Comparison of ENCODE assay signal across 20 mouse cellular contexts in genomic region chr16:12925931-12926330, GRCm38 (mm10).
A peak's percentile ranks its signal among the peaks of the same experiment; 100 is the strongest.
DNase-seq lines count a peak whose midpoint lies in the region; ATAC-seq lines count a peak whose summit lies in the region.
"Had no signal": no experiment of that assay in that cellular context is flagged by ENCODE, and none has a peak within 500 bp of the region (broad histone marks: within the 10 kb centered on the region; RNA-seq: fewer than 3 reads in every experiment).

No protein-coding gene starts in this region.

- no peaks in the 10 kb centered on the region for H3K27me3 ChIP-seq in embryonic facial prominence, embryonic 10.5 days (replicated peaks; ENCODE audit: low read depth, poor library complexity, severe bottlenecking)
- H3K27me3 ChIP-seq in kidney, embryonic 16.5 days (ENCODE audit: insufficient read depth, low read length): no peaks in the 10 kb centered on the region
- H3K27me3 ChIP-seq: heart, embryonic 12.5 days; limb, embryonic 13.5 days had no signal

- no peak overlapping the region for H3K27ac ChIP-seq in embryonic facial prominence, embryonic 10.5 days (replicated peaks)
- H3K27ac ChIP-seq in kidney, embryonic 16.5 days (ENCODE audit: low read length): no peak overlapping the region
- H3K27ac ChIP-seq: forebrain, embryonic 10.5 days; limb, embryonic 13.5 days; liver, embryonic 14.5 days had no signal

- H3K9ac ChIP-seq in kidney, embryonic 16.5 days (replicated peaks; ENCODE audit: low read length): no peak overlapping the region
- H3K9ac ChIP-seq: heart, embryonic 12.5 days; limb, embryonic 13.5 days; liver, embryonic 14.5 days had no signal

- no peaks in the 10 kb centered on the region for H3K4me1 ChIP-seq in embryonic facial prominence, embryonic 10.5 days
- no peaks in the 10 kb centered on the region for H3K4me1 ChIP-seq in kidney, embryonic 16.5 days (ENCODE audit: insufficient read depth, low read length)
- H3K4me1 ChIP-seq: forebrain, embryonic 10.5 days; heart, embryonic 12.5 days; limb, embryonic 13.5 days had no signal

- H3K4me3 ChIP-seq in embryonic facial prominence, embryonic 10.5 days: no peak overlapping the region
- no peak overlapping the region for H3K4me3 ChIP-seq in kidney, embryonic 16.5 days (ENCODE audit: low read length)
- H3K4me3 ChIP-seq: forebrain, embryonic 10.5 days; heart, embryonic 12.5 days; limb, embryonic 13.5 days had no signal

- H3K4me2 ChIP-seq in kidney, embryonic 16.5 days (replicated peaks; ENCODE audit: low read depth, low read length): no peak overlapping the region
- H3K4me2 ChIP-seq: heart, embryonic 12.5 days; limb, embryonic 13.5 days had no signal

- no peaks in the 10 kb centered on the region for H3K9me3 ChIP-seq in embryonic facial prominence, embryonic 10.5 days
- H3K9me3 ChIP-seq in kidney, embryonic 16.5 days (ENCODE audit: low read length): no peaks in the 10 kb centered on the region
- H3K9me3 ChIP-seq: forebrain, embryonic 10.5 days; heart, embryonic 12.5 days; limb, embryonic 13.5 days had no signal

- intact Hi-C loops in left cerebral cortex, postnatal 4 days (cut with DNase I): no loop called here

- no peaks in the 10 kb centered on the region for H3K36me3 ChIP-seq in embryonic facial prominence, embryonic 10.5 days (replicated peaks)
- no peaks in the 10 kb centered on the region for H3K36me3 ChIP-seq in kidney, embryonic 16.5 days (ENCODE audit: insufficient read depth, low read length)
- H3K36me3 ChIP-seq: forebrain, embryonic 10.5 days; heart, embryonic 12.5 days; limb, embryonic 13.5 days had no signal

- 88% methylated on average over 9 of the region's 9 CpGs for WGBS in embryonic facial prominence, embryonic 10.5 days
- WGBS in kidney, embryonic 16.5 days: 79% methylated on average over 9 of the region's 9 CpGs

- peak; percentile 48 for DNase-seq in left cerebral cortex, adult 11 months (ENCODE audit: low spot score)
- DNase-seq in left cerebral cortex, postnatal 4 days: no peak
- peak; percentile 48 for DNase-seq in layer of hippocampus, adult 9-11 months
- peak; percentile 57 for DNase-seq in right cerebral cortex, adult 18-20 months
- no peak for DNase-seq in embryonic facial prominence, embryonic 10.5 days (ENCODE audit: low spot score)
- no peak for DNase-seq in testis, postnatal 14 days (ENCODE audit: low spot score)
- DNase-seq: adrenal gland, postnatal 36 days; cerebellum, adult 9-10 months; heart, postnatal 4 days; kidney, adult 18-20 months; kidney, postnatal 4 days; midbrain, embryonic 14.5 days; thymus, adult 2 months had no signal

- ATAC-seq in kidney, embryonic 16.5 days (ENCODE audit: low FRiP score, low TSS enrichment): no peak
- ATAC-seq: activated CD4-positive, CD25-positive, alpha-beta regulatory T cell, adult 4 months; Patski had no signal

Comparison
In these comparisons a context has a peak if more than half of its experiments do, and no peak if none do; other contexts are left out.
1. DNase-seq: peak in left cerebral cortex, adult 11 months (single experiment), layer of hippocampus, adult 9-11 months (single experiment) and right cerebral cortex, adult 18-20 months (single experiment); none in left cerebral cortex, postnatal 4 days (single experiment), embryonic facial prominence, embryonic 10.5 days (single experiment) and testis, postnatal 14 days (single experiment).